Mouse (Mus musculus) gastrocnemius, adult 2 months (tissue): ENCODE data around the gene Zfp1. TPM values are rescaled to one million over a fixed set of nuclear protein-coding genes. Genes with fewer than 3 reads are reported as not detected.

Experiments
- DNase-seq: peaks from one replicate; pipeline ENCODE4 v3.0.0; 2022
- H3K27ac ChIP-seq: fragments of 200-600 bp; 2 replicates; pipeline ENCODE4 v1.8.1; 2022; ENCODE audit warnings: mild to moderate bottlenecking
- H3K4me3 ChIP-seq: fragments of 200-600 bp; 2 replicates; pipeline ENCODE4 v1.8.1; 2022; ENCODE audit warnings: mild to moderate bottlenecking, moderate library complexity
- CTCF ChIP-seq: fragments of 200-600 bp; IDR thresholded peaks from 2 replicates; pipeline ENCODE4 v1.8.1; 2022; ENCODE audit warnings: antibody characterized with exemption, mild to moderate bottlenecking, moderate library complexity
- intact Hi-C: fragments of 180-260 bp; cut with DNase I; formaldehyde crosslinking; loops from one replicate; pipeline ENCODE4 v1.15.1; 2025
- total RNA-seq, 2 experiments: library from RNA; stranded (reverse); gene quantifications; 2 replicates each; pipeline ENCODE4 v1.2.3; 2021

Zfp1 gene
- total RNA-seq, 2 experiments from 2014 or later, result 7.9 to 9.4 TPM

- TF ChIP-seq CTCF, result no peak
- no peak for DNase-seq
- Histone ChIP-seq H3K4me3 (no peak overlapping the region), H3K27ac (no peak overlapping the region)
- intact Hi-C loops, result no loop called here
These were observed 52.2 kb downstream of the Zfp1 start for GRCm38 (mm10) chr8:111695441-111695840.

- Histone ChIP-seq H3K27ac (no peak overlapping the region), H3K4me3 (no peak overlapping the region)
- DNase-seq, result peak; percentile 3
- no peak for TF ChIP-seq CTCF
- intact Hi-C loops, result no loop called here
These were observed 54.5 kb downstream of the Zfp1 start for GRCm38 (mm10) chr8:111697655-111698054.

GRCm38 (mm10) chr8:111699035-111699434 is 55.8 kb downstream of the Zfp1 start:
- peak; percentile 2 for DNase-seq
- no peak for TF ChIP-seq CTCF
- no peak overlapping the region for H3K27ac ChIP-seq
- no peak overlapping the region for H3K4me3 ChIP-seq
- intact Hi-C loops, result no loop called here

- no peak for TF ChIP-seq CTCF
- no peak overlapping the region for H3K4me3 ChIP-seq
- no peak overlapping the region for H3K27ac ChIP-seq
- intact Hi-C loops, result no loop called here
- peak; percentile 2 for DNase-seq
These were observed 57.0 kb downstream of the Zfp1 start for GRCm38 (mm10) chr8:111700201-111700600.

- DNase-seq, result no peak
These were observed 57.5 kb downstream of the Zfp1 start for GRCm38 (mm10) chr8:111700740-111701139.

GRCm38 (mm10) chr8:111701380-111701779 is 58.2 kb downstream of the Zfp1 start:
- peak; percentile 10 for DNase-seq
- Histone ChIP-seq H3K4me3 (no peak overlapping the region), H3K27ac (no peak overlapping the region)
- intact Hi-C loops, result no loop called here
- no peak for TF ChIP-seq CTCF

More at GRCm38 (mm10) chr8:111700740-111701139, 57.5 kb downstream of the Zfp1 start:
- H3K27ac ChIP-seq, result no peak overlapping the region
- intact Hi-C loops, result no loop called here
- no peak for TF ChIP-seq CTCF
- no peak overlapping the region for H3K4me3 ChIP-seq

- intact Hi-C loops, result no loop called here
- H3K27ac ChIP-seq, result no peak overlapping the region
- TF ChIP-seq CTCF, result no peak
- DNase-seq, result peak; percentile 12
- no peak overlapping the region for H3K4me3 ChIP-seq
These were observed 61.4 kb downstream of the Zfp1 start for GRCm38 (mm10) chr8:111704585-111704984.

GRCm38 (mm10) chr8:111705222-111705621 is 62.0 kb downstream of the Zfp1 start:
- no peak overlapping the region for H3K27ac ChIP-seq
- DNase-seq, result peak; percentile 13
- no peak overlapping the region for H3K4me3 ChIP-seq
- intact Hi-C loops, result no loop called here
- no peak for TF ChIP-seq CTCF

GRCm38 (mm10) chr8:111705699-111706098 is 62.5 kb downstream of the Zfp1 start:
- TF ChIP-seq CTCF, result no peak
- no peak overlapping the region for H3K27ac ChIP-seq
- intact Hi-C loops, result no loop called here
- peak; percentile 10 for DNase-seq
- H3K4me3 ChIP-seq, result no peak overlapping the region

- intact Hi-C loops, result no loop called here
- no peak overlapping the region for H3K4me3 ChIP-seq
- DNase-seq, result peak; percentile 10
These were observed 65.1 kb downstream of the Zfp1 start for GRCm38 (mm10) chr8:111708265-111708664.

GRCm38 (mm10) chr8:111709223-111709622 is 66.0 kb downstream of the Zfp1 start:
- intact Hi-C loops, result no loop called here
- no peak for TF ChIP-seq CTCF
- H3K4me3 ChIP-seq, result no peak overlapping the region
- DNase-seq, result peak; percentile 15
- H3K27ac ChIP-seq, result no peak overlapping the region

More at GRCm38 (mm10) chr8:111708265-111708664, 65.1 kb downstream of the Zfp1 start:
- no peak overlapping the region for H3K27ac ChIP-seq
- TF ChIP-seq CTCF, result no peak

GRCm38 (mm10) chr8:111710777-111711485 is 67.7 kb downstream of the Zfp1 start:
- no peak overlapping the region for H3K4me3 ChIP-seq
- TF ChIP-seq CTCF, result no peak
- H3K27ac ChIP-seq, result no peak overlapping the region
- intact Hi-C loops, result loop anchor here (5.0 kb wide), 1 partner anchor 34 kb away; no protein-coding TSS in a partner anchor
- no peak for DNase-seq

- intact Hi-C loops, result loop anchor here (1.0 to 5.0 kb wide), 2 partner anchors 35 to 113 kb away; no protein-coding TSS in a partner anchor
- no peak overlapping the region for H3K27ac ChIP-seq
These were observed 68.9 kb downstream of the Zfp1 start for GRCm38 (mm10) chr8:111712135-111712534.

GRCm38 (mm10) chr8:111712588-111712987 is 69.4 kb downstream of the Zfp1 start:
- intact Hi-C loops, result loop anchor here (1.0 to 5.0 kb wide), 2 partner anchors 35 to 113 kb away; no protein-coding TSS in a partner anchor
- peak; percentile 95 for TF ChIP-seq CTCF

More at GRCm38 (mm10) chr8:111712135-111712534, 68.9 kb downstream of the Zfp1 start:
- H3K4me3 ChIP-seq, result no peak overlapping the region
- DNase-seq, result no peak
- TF ChIP-seq CTCF, result no peak

More at GRCm38 (mm10) chr8:111712588-111712987, 69.4 kb downstream of the Zfp1 start:
- no peak overlapping the region for H3K27ac ChIP-seq
- H3K4me3 ChIP-seq, result no peak overlapping the region
- DNase-seq, result peak; percentile 86
